Mouse (Mus musculus) adrenal gland, postnatal 14 days (tissue): Measurements from ENCODE around the gene Abracl. TPM values are rescaled to one million over a fixed set of nuclear protein-coding genes. Genes with fewer than 3 reads are reported as not detected.
A peak's percentile ranks its signal among the peaks of the same experiment; 100 is the strongest.

Source experiments
- DNase-seq: peaks from one replicate; pipeline ENCODE4 v3.0.0; 2021; ENCODE audit warnings: mixed read lengths
- long read RNA-seq, 2 experiments: library from polyadenylated mRNA; stranded (forward); transcript quantifications; one replicate each; pipeline ENCODE4 v2.0.0; 2021
- total RNA-seq: library from RNA; stranded (reverse); gene quantifications from 2 replicates; pipeline ENCODE4 v1.2.3, GENCODE M21; 2021

Abracl gene
- 30.6 and 37.8 TPM in 2 replicates for total RNA-seq
- long read RNA-seq, experiment 1, transcript Abracl-201 (3 exons, 846 nt): major isoform, 21 of 22 reads
- long read RNA-seq, experiment 1, partial matches to known transcripts: 0 of 22 reads
- long read RNA-seq, experiment 1, other reads (novel, unspliced or antisense): 0 of 22 reads
- long read RNA-seq, experiment 2, transcript Abracl-201 (3 exons, 846 nt): major isoform, 20 of 24 reads
- long read RNA-seq, experiment 2, partial matches to known transcripts: 3 of 24 reads
- long read RNA-seq, experiment 2, other reads (novel, unspliced or antisense): 0 of 24 reads

DNA sequence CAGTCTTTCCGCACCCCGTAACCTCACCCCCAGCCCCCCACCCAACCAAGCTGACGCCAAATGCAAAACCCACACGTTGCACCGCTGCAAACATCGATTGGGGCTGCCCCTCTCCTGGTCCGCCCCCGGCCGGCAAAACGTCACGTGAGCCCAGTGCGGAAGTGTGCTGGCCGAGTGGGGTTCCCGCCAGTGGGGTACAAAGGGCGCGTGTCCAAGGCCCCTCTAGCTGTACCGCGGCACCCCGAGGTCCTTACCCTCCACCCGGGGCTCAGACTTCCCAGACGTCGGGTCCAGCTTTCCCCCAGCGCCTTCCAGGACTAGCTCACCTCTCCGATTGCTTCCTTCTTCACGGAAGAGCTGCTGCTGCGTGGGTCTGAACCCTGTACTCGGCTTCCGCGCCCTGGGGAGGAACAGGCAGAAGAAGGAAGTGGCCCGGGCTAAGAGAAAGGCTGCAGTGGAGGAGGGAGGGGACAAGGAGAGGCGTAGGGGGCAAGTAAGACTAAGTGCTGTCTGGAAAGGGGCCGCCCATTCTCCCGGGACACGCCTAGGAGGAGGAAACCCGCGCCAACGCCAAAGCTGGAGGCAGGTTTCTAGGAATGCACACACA lies at the start of gene Abracl:
Gene Abracl, minus strand, starts transcription at position 548 of the 607 bp plus-strand sequence.
- DNase-seq: peak; percentile 85

DNA sequence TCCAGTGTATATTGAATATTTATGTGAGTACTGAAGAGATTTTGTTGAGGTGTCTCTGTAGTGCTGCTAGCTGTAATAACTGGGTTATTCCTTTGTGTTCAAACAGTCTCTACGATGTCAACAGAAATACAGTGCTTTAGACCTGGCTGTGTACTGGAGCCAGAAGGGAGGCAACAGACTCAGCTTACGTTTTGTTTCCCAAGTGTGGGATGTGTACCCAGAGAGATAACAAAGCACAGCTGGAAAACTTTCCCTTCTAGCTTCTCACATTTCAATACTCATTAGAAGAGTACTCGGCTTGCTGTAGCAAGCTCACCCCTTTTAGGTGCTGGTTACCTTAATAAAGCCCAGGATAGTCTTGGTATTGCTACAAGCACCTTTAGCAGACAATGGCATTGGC lies 49.8 kb upstream of the Abracl start:
- no peak for DNase-seq

- no peak for DNase-seq
Observed at GRCm38 (mm10) chr10:18070616-18071015, 47.5 kb upstream of the Abracl start.

DNA sequence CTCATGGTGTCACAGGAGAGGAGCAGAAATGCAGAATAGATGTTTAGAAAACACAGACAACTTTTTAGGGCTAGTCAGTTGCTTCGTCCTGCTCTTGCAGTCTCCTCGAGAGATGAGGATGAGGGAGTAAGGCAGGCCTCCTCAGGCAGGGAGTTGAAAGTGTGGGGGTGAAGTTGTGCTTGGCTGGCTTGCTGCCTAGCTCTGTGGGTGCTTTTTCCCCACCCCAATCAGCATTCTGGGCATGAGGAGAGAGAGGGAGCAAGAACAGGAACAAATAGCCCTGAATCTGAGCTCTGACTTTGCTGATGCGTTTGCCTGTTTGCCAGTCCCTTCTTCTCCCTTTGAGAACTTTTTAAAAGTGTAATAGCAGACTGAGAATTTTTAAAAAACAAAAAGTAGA lies 47.1 kb upstream of the Abracl start:
- DNase-seq: no peak

DNA sequence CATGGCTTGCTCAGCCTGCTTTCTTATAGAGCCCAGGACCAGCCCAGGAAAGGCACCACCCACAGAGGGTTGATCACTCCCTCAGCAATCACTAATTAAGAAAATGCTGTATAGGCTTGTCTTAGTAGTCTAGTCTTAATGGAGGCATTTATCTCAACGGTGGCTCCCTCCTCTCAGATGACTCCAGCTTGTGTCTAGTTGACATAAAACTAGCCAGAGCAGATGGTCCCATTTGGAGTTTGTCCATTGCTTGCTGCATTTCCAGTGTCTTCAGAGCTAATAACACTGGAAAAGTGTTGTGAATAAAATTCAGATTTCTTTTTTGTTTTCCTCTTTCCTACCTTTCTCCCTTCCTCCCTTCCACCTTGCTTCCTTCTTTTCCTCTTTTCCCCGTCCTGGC lies 46.5 kb upstream of the Abracl start:
- DNase-seq: no peak

GRCm38 (mm10) chr10:18068880-18069279 lies 45.8 kb upstream of the Abracl start:
- DNase-seq: no peak

DNA sequence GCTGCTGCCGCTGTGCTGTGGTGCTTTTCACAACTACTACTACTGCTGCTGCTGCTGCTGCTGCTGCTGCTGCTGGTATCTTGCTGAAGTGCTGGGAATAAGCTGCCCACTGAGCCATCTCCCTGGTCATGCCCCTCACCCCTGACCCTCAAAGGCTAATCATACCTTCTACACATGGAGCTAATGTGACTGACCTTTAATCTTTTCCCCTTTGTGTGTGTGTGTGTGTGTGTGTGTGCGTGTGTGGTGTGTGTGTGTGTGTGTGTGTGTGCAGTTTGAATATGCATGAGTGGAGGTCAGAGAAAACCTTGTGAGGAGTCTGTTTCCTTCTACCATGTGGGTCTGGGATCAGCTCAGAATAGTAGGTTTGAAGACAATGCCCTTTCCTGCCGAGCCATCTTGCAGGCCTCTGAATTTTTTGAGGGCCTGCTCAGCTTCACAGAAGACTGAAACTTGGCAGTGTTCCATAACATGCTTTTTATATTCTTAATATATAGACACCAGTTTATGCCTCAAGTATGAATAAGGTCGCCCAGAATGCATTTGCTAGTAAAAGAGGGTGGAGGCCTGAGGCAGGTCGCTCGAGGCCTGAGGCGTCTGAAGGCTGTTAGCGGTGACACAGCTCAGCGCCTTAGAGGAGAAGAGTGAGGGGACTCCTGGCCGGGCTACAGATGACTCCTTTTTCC lies 44.8 kb upstream of the Abracl start:
- no peak for DNase-seq

DNA sequence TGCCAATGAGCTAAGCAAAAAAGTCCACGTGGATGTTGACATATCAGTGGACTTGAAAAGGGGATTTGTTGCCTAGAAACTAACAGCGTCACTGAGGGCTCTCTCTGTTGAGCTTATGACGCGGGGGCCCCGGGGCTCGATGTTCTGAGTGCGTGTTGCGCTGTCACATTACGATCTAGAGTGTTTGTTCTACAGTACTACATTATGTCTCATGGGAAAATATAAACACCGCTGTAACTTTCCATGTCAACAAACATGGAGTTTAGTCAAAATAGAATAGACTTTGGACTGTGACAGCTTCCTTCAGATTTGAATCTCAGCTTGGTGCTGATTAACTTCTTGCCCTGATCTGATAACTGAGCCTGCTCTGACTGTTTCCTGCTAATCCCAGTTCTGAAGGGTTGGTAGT lies 42.9 kb upstream of the Abracl start:
- DNase-seq: no peak

- DNase-seq: no peak
Observed at GRCm38 (mm10) chr10:18064606-18065228, 41.6 kb upstream of the Abracl start.

- no peak for DNase-seq
Observed at GRCm38 (mm10) chr10:18061533-18061932, 38.4 kb upstream of the Abracl start.

DNA sequence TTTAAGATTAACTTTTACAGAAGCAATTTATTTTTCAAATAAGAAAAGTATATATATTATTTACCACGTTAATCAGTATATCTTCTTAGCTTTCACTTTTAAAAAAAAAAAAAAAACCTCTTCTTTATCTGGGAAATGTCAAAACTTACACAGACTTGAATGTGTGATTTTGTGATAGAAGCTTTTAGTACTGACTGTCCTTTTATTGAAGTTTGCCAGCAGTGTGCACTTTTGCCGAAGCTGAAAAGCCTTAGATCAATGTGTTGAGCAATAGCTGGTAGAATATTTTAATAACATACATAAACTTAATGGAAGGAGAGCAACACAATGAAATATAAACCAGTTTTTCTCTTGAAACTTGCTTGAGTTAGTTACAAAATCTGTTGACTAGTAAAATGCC lies 37.7 kb upstream of the Abracl start:
- DNase-seq: no peak

- peak; percentile 22 for DNase-seq
Observed at GRCm38 (mm10) chr10:18059807-18060206, 36.7 kb upstream of the Abracl start.

- no peak for DNase-seq
Observed at GRCm38 (mm10) chr10:18058681-18059338, 35.7 kb upstream of the Abracl start.

DNA sequence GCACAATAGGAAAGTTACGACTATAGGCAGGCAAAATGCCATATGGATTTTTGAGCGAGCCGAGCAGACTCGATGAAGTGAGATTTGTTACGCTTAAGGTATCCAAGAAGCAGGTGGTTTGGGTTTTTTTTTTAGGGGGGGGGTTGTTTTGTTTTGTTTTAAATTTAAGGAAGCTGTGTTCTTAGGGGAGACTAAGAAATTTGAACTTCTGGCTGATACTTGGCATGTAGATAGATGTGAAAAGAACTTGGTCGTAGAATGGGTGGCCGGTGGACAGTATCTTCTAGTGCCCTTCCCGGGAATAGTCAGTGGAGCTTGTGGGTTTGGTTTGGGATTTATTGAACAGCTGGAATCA lies 33.3 kb upstream of the Abracl start:
- no peak for DNase-seq

- DNase-seq: no peak
Observed at GRCm38 (mm10) chr10:18055696-18056390, 32.8 kb upstream of the Abracl start, which contains the start of gene Reps1. Reps1 (plus strand) TSS chr10:18055861.

GRCm38 (mm10) chr10:18055009-18055695 lies 32.1 kb upstream of the Abracl start:
- peak; percentile 94 for DNase-seq

DNA sequence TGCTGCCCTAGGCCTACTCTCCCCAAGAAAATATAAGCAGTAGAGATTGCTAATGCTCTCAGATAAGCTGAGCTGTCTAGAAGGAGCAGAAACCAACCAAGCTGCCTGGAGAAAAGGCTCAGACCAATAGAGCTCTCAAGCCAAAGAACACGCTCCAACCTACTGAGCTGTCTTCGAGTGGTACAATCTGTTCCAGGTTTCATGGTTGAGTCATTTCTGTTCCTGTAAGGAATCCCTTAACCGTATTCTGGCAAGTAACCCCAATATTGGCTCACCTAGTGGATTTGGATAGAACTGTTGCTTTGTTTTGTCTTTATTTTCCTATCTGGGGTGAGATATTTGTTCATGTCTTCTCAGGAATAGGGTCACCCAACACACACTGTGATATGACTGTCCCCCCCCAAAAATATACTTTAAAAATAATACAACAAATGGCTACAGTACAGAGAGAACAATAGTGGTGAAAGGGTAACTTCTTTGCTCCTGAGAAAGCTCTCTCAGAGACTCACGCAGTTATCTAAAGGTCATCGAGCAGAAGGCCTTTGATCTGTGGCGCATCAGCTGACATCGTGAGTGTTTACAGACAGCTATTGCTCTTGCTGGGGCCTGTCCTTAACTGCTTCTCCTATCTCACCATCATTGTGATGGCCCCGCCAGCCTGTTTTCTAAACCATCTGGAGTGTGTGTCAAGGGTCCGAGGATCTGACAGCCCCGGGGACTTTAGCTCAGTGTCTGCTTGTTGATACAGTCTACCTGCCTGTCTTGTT lies 24.5 kb upstream of the Abracl start:
- DNase-seq: peak; percentile 29

DNA sequence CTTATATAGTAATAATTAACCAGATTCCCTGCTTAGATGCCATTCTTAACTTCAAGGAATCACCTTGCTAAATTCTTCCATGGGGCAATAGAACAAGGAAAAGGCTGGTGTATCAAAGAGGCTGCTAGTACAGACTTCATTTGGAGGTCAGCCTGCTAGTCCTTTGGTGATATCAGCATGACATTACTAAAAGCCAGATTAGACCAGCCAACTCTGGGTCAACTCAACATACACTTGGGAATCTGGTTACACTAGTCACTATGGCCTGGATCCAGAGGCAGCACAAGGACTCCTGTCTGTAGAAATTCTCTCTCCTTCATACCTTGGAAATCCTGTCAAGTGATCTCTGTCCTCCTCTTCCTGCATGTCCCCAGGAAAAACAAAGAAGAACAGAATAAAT lies 23.3 kb upstream of the Abracl start:
- DNase-seq: peak; percentile 24

DNA sequence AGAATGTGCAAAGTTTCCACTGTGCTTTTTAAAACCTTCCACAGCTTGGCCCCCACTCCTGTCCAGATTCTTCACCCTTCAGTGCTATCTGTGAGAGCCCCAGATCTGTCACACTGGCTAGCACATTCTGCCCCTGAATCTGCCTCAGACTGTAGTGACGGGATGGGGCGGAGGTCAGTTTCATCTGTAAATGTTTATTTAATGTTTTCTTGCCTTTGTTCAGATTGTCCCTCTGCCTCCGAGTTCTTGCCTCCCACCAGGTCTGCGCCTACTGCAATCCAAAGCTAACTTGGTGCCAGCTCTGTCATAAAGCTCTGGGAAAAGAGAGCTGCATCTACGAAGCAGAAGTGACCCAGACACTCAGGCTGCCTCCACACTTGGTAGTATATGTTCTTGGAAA lies 13.8 kb upstream of the Abracl start:
- no peak for DNase-seq

DNA sequence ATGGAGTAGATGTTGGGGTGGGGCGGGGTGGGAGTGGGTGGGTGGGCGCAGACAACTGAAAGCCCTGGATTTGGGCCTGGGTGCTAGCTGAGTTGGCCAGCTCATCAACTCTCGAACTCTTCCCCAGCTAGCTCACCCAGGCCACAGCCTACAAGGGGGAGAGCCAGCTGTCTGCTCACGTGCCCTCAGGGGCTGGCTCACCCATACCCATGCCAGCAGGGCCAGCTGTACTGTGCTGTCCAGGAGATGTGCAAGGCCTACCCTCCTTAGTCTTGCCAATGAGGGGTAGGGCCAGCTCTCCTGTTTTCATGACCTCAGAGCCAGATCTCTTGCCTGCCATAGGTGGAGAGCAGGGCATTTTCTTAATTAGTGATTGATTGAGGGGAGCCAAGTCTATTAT lies 11.3 kb upstream of the Abracl start:
- no peak for DNase-seq

DNA sequence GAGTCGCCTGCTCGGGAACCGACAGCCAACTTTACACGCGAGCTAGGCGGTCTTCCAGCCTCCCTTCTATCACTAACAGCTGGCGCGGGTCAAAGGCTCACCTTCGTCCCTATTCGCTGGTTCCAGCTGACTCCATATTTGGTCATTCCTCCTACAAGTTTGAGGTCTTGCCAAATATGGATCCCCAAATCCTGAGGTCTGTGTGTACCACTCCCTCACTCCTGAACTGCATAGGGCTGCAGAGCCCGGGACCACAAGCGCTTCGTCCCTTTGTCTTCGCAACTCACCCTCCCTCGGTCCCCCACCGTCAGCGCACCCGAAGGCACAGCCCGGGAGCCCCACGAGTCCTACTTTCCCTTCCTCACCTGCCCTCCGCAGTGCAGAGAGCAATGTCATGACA lies 776 bp downstream of the Abracl start:
- DNase-seq: peak; percentile 84
